Mouse (Mus musculus) MEL (cell line): Measurements from ENCODE around the gene Akr1c14. TPM values are rescaled to one million over a fixed set of nuclear protein-coding genes. Genes with fewer than 3 reads are reported as not detected.

Experiments used
- DNase-seq: peaks from one replicate; pipeline ENCODE4 v3.0.0; 2011; ENCODE audit warnings: low read depth, low spot score
- H3K27ac ChIP-seq: 2 replicates; pipeline ENCODE4 v1.5.1; 2012; ENCODE audit warnings: low read depth, mild to moderate bottlenecking, control low read depth, low read length, moderate library complexity; ENCODE audit not compliant: control insufficient read depth
- H3K27me3 ChIP-seq, 2 experiments: fragments of 150-350 bp in 1 of 2; sonication (generic) in 1 of 2; 2 replicates each; pipeline ENCODE4 v1.6.1; 2012; ENCODE audit warnings: low read length in 2 of 2, mild to moderate bottlenecking in 2 of 2, improper control_type of control experiment in 1 of 2, moderate library complexity in 1 of 2; ENCODE audit not compliant: insufficient read depth in 2 of 2, control insufficient read depth in 1 of 2
- H3K36me3 ChIP-seq, 2 experiments: 2 replicates each; pipeline ENCODE4 v1.6.1; 2012 to 2014; ENCODE audit warnings: low read length in 2 of 2, improper control_type of control experiment in 1 of 2, inconsistent platforms in 1 of 2, mild to moderate bottlenecking in 1 of 2; ENCODE audit not compliant: insufficient read depth in 2 of 2, control insufficient read depth in 1 of 2
- H3K4me1 ChIP-seq, 2 experiments: fragments of 150-350 bp in 1 of 2; sonication (generic) in 1 of 2; 2 replicates each; pipeline ENCODE4 v1.6.1; 2012; ENCODE audit warnings: low read length in 2 of 2, improper control_type of control experiment in 1 of 2, mild to moderate bottlenecking in 1 of 2; ENCODE audit not compliant: insufficient read depth in 2 of 2, control insufficient read depth in 1 of 2
- H3K4me3 ChIP-seq, 2 experiments: fragments of 150-350 bp in 1 of 2; sonication (generic) in 1 of 2; 2 replicates each; pipeline ENCODE4 v1.5.1; 2012; ENCODE audit warnings: low read depth in 2 of 2, low read length in 2 of 2, mild to moderate bottlenecking in 2 of 2, moderate library complexity in 2 of 2, control low read depth in 1 of 2, improper control_type of control experiment in 1 of 2; ENCODE audit not compliant: control insufficient read depth in 1 of 2, insufficient read depth in 1 of 2
- H3K79me2 ChIP-seq: 2 replicates; pipeline ENCODE4 v1.6.1; 2012; ENCODE audit warnings: mild to moderate bottlenecking, low read length, moderate library complexity; ENCODE audit not compliant: control insufficient read depth, poor library complexity, insufficient read depth
- H3K9ac ChIP-seq: 2 replicates; pipeline ENCODE4 v1.6.1; 2012; ENCODE audit warnings: low read depth, mild to moderate bottlenecking, control low read depth, low read length, moderate library complexity; ENCODE audit not compliant: control insufficient read depth, poor library complexity, severe bottlenecking
- H3K9me3 ChIP-seq: fragments of 150-350 bp; sonication (generic); replicated peaks from 2 replicates; pipeline ENCODE4 v1.6.1; 2012; ENCODE audit warnings: mild to moderate bottlenecking, low read length, improper control_type of control experiment, moderate library complexity; ENCODE audit not compliant: insufficient read depth
- BHLHE40 ChIP-seq: IDR thresholded peaks from 2 replicates; pipeline ENCODE4 v1.6.1; 2012; ENCODE audit warnings: low read depth, mild to moderate bottlenecking, inconsistent platforms, low read length, improper control_type of control experiment, borderline replicate concordance
- CHD2 ChIP-seq: IDR thresholded peaks from 2 replicates; pipeline ENCODE4 v1.6.1; 2011; ENCODE audit warnings: low read length, improper control_type of control experiment
- ETS1 ChIP-seq: IDR thresholded peaks from 2 replicates; pipeline ENCODE4 v1.6.1; 2012; ENCODE audit warnings: low read depth, mild to moderate bottlenecking, inconsistent platforms, low read length, improper control_type of control experiment, moderate library complexity
- GABPA ChIP-seq: IDR thresholded peaks from 2 replicates; pipeline ENCODE4 v1.6.1; 2012; ENCODE audit warnings: low read depth, mild to moderate bottlenecking, inconsistent platforms, low read length, improper control_type of control experiment, moderate library complexity
- GATA1 ChIP-seq: IDR thresholded peaks from 2 replicates; pipeline ENCODE4 v1.6.1; 2011; ENCODE audit warnings: low read depth, low read length, improper control_type of control experiment
- HCFC1 ChIP-seq: IDR thresholded peaks from 2 replicates; pipeline ENCODE4 v1.6.1; 2012; ENCODE audit warnings: low read depth, mild to moderate bottlenecking, inconsistent platforms, low read length, improper control_type of control experiment, moderate library complexity
- JUND ChIP-seq: IDR thresholded peaks from 2 replicates; pipeline ENCODE4 v1.6.1; 2011; ENCODE audit warnings: low read depth, mild to moderate bottlenecking, improper control_type of control experiment, low read length
- MAFK ChIP-seq: IDR thresholded peaks from 2 replicates; pipeline ENCODE4 v1.6.1; 2011; ENCODE audit warnings: low read depth, mild to moderate bottlenecking, low read length, improper control_type of control experiment, borderline replicate concordance
- MEF2A ChIP-seq: IDR thresholded peaks from 2 replicates; pipeline ENCODE4 v1.6.1; 2014; ENCODE audit warnings: low read depth, mild to moderate bottlenecking, inconsistent platforms, low read length, improper control_type of control experiment; ENCODE audit not compliant: poor library complexity, insufficient replicate concordance, severe bottlenecking; ENCODE audit errors: extremely low read depth
- MXI1 ChIP-seq: IDR thresholded peaks from 2 replicates; pipeline ENCODE4 v1.6.1; 2011; ENCODE audit warnings: mild to moderate bottlenecking, low read depth, low read length, improper control_type of control experiment
- NELFE ChIP-seq: IDR thresholded peaks from 2 replicates; pipeline ENCODE4 v1.6.1; 2011; ENCODE audit warnings: low read depth, low read length, improper control_type of control experiment
- POLR2AphosphoS2 ChIP-seq: IDR thresholded peaks from 2 replicates; pipeline ENCODE4 v1.6.1; 2011; ENCODE audit warnings: low read length, improper control_type of control experiment
- POLR2AphosphoS5 ChIP-seq: IDR thresholded peaks from 2 replicates; pipeline ENCODE4 v1.6.1; 2012; ENCODE audit warnings: low read depth, borderline replicate concordance, mild to moderate bottlenecking, inconsistent platforms, low read length, moderate library complexity, mixed read lengths
- RAD21 ChIP-seq: IDR thresholded peaks from 2 replicates; pipeline ENCODE4 v1.6.1; 2011; ENCODE audit warnings: mild to moderate bottlenecking, low read depth, low read length, improper control_type of control experiment
- RCOR1 ChIP-seq: IDR thresholded peaks from 2 replicates; pipeline ENCODE4 v1.6.1; 2012; ENCODE audit warnings: low read depth, mild to moderate bottlenecking, inconsistent platforms, low read length, improper control_type of control experiment
- SMC3 ChIP-seq: IDR thresholded peaks from 2 replicates; pipeline ENCODE4 v1.6.1; 2011; ENCODE audit warnings: low read depth, low read length, improper control_type of control experiment
- TAL1 ChIP-seq: IDR thresholded peaks from 2 replicates; pipeline ENCODE4 v1.6.1; 2012; ENCODE audit warnings: mild to moderate bottlenecking, inconsistent platforms, low read length, moderate library complexity, mixed read lengths
- TBP ChIP-seq: IDR thresholded peaks from 2 replicates; pipeline ENCODE4 v1.8.0; 2011; ENCODE audit warnings: low read depth, low read length, improper control_type of control experiment
- USF1 ChIP-seq: IDR thresholded peaks from 2 replicates; pipeline ENCODE4 v1.6.1; 2014; ENCODE audit warnings: low read depth, mild to moderate bottlenecking, inconsistent platforms, low read length, improper control_type of control experiment, moderate library complexity
- USF2 ChIP-seq, 2 experiments: IDR thresholded peaks; 2 replicates each; pipeline ENCODE4 v1.6.1; 2011 to 2012; ENCODE audit warnings: improper control_type of control experiment in 2 of 2, low read length in 2 of 2, borderline replicate concordance in 1 of 2, inconsistent platforms in 1 of 2, low read depth in 1 of 2, mild to moderate bottlenecking in 1 of 2; ENCODE audit not compliant: insufficient read depth in 1 of 2
- ZKSCAN1 ChIP-seq: IDR thresholded peaks from 2 replicates; pipeline ENCODE4 v1.6.1; 2012; ENCODE audit warnings: low read depth, mild to moderate bottlenecking, inconsistent platforms, low read length, improper control_type of control experiment, moderate library complexity
- polyA plus RNA-seq, 2 experiments: library from polyadenylated mRNA; stranded (reverse) in 1 of 2; unstranded in 1 of 2; fragments of >175 nt in 1 of 2; fragments of >200 nt in 1 of 2; gene quantifications; 2 replicates each; pipeline versions ENCODE4 v1.2.1 to v1.2.4; 2012; ENCODE audit warnings: low replicate concordance in 2 of 2, low read depth in 1 of 2; ENCODE audit not compliant: insufficient read length in 2 of 2, insufficient read depth in 1 of 2, missing spikeins in 1 of 2
- total RNA-seq: library from RNA; depleted of rRNA; stranded (reverse); fragments of 300-350 nt; gene quantifications from 2 replicates; pipeline ENCODE4 v1.2.3, GENCODE M21; 2012

Gene Akr1c14
- total and polyA plus RNA-seq, 3 experiments = not detected

DNA sequence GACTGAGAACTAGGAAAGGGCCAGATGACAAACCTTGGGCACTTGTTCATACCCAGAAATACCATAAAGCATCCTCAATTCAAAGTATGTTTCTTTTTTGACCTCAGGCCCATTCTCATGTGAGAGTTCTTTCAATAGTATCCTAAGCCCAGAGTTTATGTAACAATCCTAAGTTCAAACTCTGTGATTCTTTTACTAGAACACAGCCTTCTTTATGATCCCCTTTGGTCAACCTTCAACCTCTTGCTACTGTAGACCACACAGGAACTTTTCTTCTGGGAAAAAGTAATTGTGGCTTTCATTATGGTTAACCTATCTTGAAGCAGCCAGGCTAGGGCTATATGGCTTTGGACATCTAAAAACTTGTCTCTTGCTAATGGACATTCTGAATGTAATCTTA lies 52.9 kb downstream of the Akr1c14 start:
- Histone ChIP-seq H3K36me3 (no peaks in the 10 kb centered on the region), H3K27ac (no peak overlapping the region), H3K9ac (no peak overlapping the region), H3K27me3 (no peaks in the 10 kb centered on the region), H3K4me3 (no peak overlapping the region), H3K79me2 (no peaks in the 10 kb centered on the region), H3K9me3 (no peaks in the 10 kb centered on the region), H3K4me1 (no peaks in the 10 kb centered on the region)
- no peak for DNase-seq
- TF ChIP-seq RAD21 = no peak
- TF ChIP-seq SMC3 = no peak
- no peak for TF ChIP-seq POLR2AphosphoS2
- TF ChIP-seq GABPA = no peak
- TF ChIP-seq USF1 = no peak
- TF ChIP-seq TAL1 = no peak
- no peak for TF ChIP-seq BHLHE40
- TF ChIP-seq USF2 (IDR thresholded peaks at IDR 0.05; ENCODE audit: borderline replicate concordance in 1 of 2, insufficient read depth in 1 of 2, low read depth in 1 of 2, low read length in 2 of 2) = no peak
- no peak for TF ChIP-seq RCOR1
- no peak for TF ChIP-seq MAFK

DNA sequence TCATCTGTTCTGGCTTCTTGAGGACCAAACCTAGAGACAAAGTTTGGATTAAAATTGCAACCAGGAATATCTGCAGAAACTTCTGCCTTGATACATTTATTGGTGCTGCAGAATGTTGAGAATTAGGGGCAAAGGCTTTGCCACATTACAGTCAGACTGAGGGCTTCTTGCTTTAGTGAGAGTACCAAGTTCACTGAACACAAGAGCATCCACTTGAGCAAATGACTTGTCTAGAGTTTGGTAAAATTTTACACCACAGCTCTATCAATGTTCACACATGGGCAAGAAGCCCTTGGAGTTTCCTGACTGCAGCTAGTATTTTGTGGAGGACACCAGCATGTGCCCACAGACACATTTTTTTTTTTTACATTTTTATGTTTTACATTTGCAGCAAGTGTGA lies 53.9 kb downstream of the Akr1c14 start:
- H3K27me3 ChIP-seq = no peaks in the 10 kb centered on the region
- H3K4me3 ChIP-seq = no peak overlapping the region
- H3K9ac ChIP-seq = no peak overlapping the region
- no peak for TF ChIP-seq GATA1
- TF ChIP-seq TBP = no peak
- TF ChIP-seq MXI1 = no peak
- TF ChIP-seq BHLHE40 = no peak
- no peak for TF ChIP-seq CHD2
- no peak for TF ChIP-seq ETS1
- no peak for TF ChIP-seq NELFE
- no peak for TF ChIP-seq HCFC1
- no peak for TF ChIP-seq JUND
- no peak for TF ChIP-seq ZKSCAN1
- TF ChIP-seq USF2 (IDR thresholded peaks at IDR 0.05; ENCODE audit: borderline replicate concordance in 1 of 2, insufficient read depth in 1 of 2, low read depth in 1 of 2, low read length in 2 of 2) = no peak
- TF ChIP-seq POLR2AphosphoS5 = no peak
- TF ChIP-seq TAL1 = no peak
- TF ChIP-seq MEF2A = no peak
- H3K79me2 ChIP-seq = no peaks in the 10 kb centered on the region
- no peaks in the 10 kb centered on the region for H3K36me3 ChIP-seq
- H3K9me3 ChIP-seq = no peaks in the 10 kb centered on the region
- H3K4me1 ChIP-seq = no peaks in the 10 kb centered on the region
- H3K27ac ChIP-seq = no peak overlapping the region
- no peak for DNase-seq
